Mouse (Mus musculus) cerebellum, adult 2 months (tissue): Measurements from ENCODE around the gene Ankrd10.

Experiments used
- CTCF ChIP-seq: fragments of 200-500 bp; IDR thresholded peaks from 2 replicates; pipeline ENCODE4 v1.5.1; 2011; ENCODE audit warnings: low read depth, mild to moderate bottlenecking, control low read depth, low read length, moderate library complexity, borderline replicate concordance; ENCODE audit not compliant: insufficient read depth
- POLR2A ChIP-seq: fragments of 200-500 bp; IDR thresholded peaks from 2 replicates; pipeline ENCODE4 v1.6.1; 2011; ENCODE audit warnings: low read length, control low read depth, borderline replicate concordance; ENCODE audit not compliant: insufficient read depth

GRCm38 (mm10) chr8:11636324-11637057 lies 934 bp upstream of the Ankrd10 start:
- TF ChIP-seq POLR2A (no peak), CTCF (no peak)
